Mouse (Mus musculus): ENCODE results near the gene Rpl36al. TPM values are rescaled to one million over a fixed set of nuclear protein-coding genes. Genes with fewer than 3 reads are reported as not detected.

The Rpl36al gene
- total RNA-seq, 4 experiments from 2014 or later: 457 to 680 (median 548) TPM

GRCm38 (mm10) chr12:69157107-69157506, 26.8 kb downstream of the Rpl36al start:
- no peak for DNase-seq

DNA sequence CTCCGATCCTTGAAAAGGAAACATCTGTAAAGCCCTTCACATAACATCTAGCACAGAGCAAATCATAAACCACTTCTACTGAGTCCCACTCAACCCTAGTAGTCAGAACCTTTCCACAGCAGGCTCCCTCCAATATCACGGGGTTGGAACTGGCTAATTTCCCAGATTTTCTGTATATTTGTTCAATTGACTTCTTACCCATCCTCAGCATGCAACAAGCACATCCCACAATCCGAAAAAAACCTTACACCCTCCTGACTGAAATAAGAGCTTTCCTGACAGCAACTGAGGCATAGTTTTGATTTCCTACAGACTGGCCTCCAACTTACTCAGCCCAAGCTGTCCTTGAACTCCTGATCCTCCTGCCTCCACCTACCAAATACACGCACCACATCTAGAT, 27.4 kb downstream of the Rpl36al start:
- no peak for DNase-seq

- DNase-seq: no peak
Measured at GRCm38 (mm10) chr12:69155923-69156322, 28.0 kb downstream of the Rpl36al start.

DNA sequence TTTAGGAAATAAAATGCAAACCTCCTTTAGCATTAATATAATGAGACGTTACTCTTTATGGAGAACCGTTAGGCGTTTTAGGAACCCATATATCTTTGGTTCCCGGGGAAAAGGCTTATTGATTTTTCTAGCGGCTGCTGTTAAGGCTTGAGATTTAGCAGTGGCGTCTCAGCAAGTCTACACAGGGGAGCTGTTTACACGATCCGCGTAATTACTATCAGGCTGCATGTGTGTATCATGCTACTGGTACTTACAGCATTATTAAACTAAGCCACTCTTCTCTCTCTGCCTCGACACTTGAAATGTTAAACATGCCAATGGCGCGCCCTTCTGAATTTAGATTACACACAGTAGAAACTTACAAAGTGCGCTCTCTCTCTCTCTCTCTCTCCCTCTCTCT, 33.8 kb downstream of the Rpl36al start:
- DNase-seq: no peak

GRCm38 (mm10) chr12:69147166-69147735, 36.6 kb downstream of the Rpl36al start:
- DNase-seq: no peak

DNA sequence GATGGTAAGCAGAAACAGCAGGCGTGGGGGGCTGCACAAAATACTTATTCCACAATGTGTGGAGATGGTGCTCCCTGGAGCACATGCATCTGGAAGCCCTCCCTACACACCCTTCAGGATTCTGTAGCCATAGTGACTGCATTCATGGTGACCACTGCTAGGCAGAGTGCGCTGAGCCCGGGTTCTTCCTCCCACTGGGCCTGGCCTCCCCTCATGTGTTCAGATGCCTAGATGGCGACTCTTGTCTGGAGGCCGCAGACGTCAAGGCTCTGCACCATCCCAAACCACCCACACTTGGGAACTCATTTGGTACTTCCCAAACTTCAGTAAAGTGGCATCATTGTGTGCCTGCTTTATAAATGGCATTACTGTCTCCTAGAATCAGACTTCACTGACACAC, 40.4 kb downstream of the Rpl36al start:
- DNase-seq: no peak

GRCm38 (mm10) chr12:69139841-69140240, 44.0 kb downstream of the Rpl36al start:
- DNase-seq: no peak

DNA sequence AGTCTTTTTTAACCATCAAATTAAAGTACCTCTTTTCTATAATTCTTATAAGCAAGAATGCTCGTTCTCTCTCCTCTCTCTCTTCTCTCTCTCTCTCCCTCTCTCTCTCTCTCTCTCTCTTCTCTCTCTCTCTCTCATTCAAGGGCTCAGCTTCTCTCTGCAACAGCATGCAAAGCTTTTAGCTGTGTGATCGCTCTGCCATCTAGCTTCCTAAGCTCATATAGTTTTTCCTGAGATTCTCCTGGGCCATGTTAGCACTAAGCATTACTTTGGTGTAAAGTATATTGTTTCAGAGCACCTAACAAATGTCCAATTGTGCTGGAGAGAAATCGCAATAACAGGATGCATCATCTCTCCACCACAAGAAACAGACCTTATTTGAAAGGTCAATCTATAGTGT, 44.7 kb downstream of the Rpl36al start:
- no peak for DNase-seq

Small RNA genes lying within 50 kb of the gene (microRNA-seq; reads per million reads assigned to microRNA genes)
- gene Gm47287 (0 reads per million in 2 experiments), gene Gm47295 (0.70 to 1.5 reads per million in 2 experiments)

Other genes starting within 250 kb of the Rpl36al start
- gene Rps29, start 24.9 kb downstream of the Rpl36al start, total RNA-seq (2022): 1,000 to 10,000 TPM; 1,288 to 1,496 (median 1,367) TPM
- not detected for gene Lrr1, start 15.3 kb downstream of the Rpl36al start, total RNA-seq (2022)
- gene Mgat2, start 74 bp upstream of the Rpl36al start, total RNA-seq (2022): 10 to 100 TPM; 59.8 to 89.4 (median 61.3) TPM
- 1 to 10 TPM; 5.1 to 8.0 (median 5.8) TPM for gene Gm49383, start 13.0 kb upstream of the Rpl36al start, total RNA-seq (2022)
- gene Dnaaf2, start 14.3 kb upstream of the Rpl36al start, total RNA-seq (2022): 1 to 10 TPM in 3 of 4 experiments, under 1 TPM in 1; 0.94 to 2.2 (median 1.5) TPM
- gene Gm49384, start 20.2 kb upstream of the Rpl36al start, total RNA-seq (2022): 1 to 10 TPM; 3.6 to 7.2 (median 5.3) TPM
- gene Pole2, start 44.1 kb upstream of the Rpl36al start, total RNA-seq (2022): 1 to 10 TPM; 1.9 to 2.6 (median 2.4) TPM
- 10 to 100 TPM in 1 of 4 experiments, 1 to 10 TPM in 3; 5.8 to 10.7 (median 8.9) TPM for gene Klhdc1, start 57.1 kb upstream of the Rpl36al start, total RNA-seq (2022)
- 10 to 100 TPM; 65.7 to 67.2 (median 67.0) TPM for gene Klhdc2, start 112.6 kb upstream of the Rpl36al start, total RNA-seq (2022)
- gene Nemf, start 173.1 kb upstream of the Rpl36al start, total RNA-seq (2022): 10 to 100 TPM; 41.6 to 80.5 (median 55.2) TPM
- gene Arf6, start 188.1 kb upstream of the Rpl36al start, total RNA-seq (2022): 100 to 1,000 TPM; 108 to 148 (median 117) TPM
- under 1 TPM in 2 of 4 experiments, not detected in 2; 0.73 to 0.86 TPM for gene Gm9887, start 188.4 kb upstream of the Rpl36al start, total RNA-seq (2022)

Measured in adrenal gland, adult 8-10 months (tissue).